Mouse (Mus musculus) mature B cell (primary cell): ENCODE measurements around the gene Gm5741.

ENCODE experiments used
- in situ Hi-C: fragments of 300-500 bp; cut with MboI; formaldehyde crosslinking; loops from 2 replicates; pipeline ENCODE4 v1.14.3; 2019

Gm5741 gene

DNA sequence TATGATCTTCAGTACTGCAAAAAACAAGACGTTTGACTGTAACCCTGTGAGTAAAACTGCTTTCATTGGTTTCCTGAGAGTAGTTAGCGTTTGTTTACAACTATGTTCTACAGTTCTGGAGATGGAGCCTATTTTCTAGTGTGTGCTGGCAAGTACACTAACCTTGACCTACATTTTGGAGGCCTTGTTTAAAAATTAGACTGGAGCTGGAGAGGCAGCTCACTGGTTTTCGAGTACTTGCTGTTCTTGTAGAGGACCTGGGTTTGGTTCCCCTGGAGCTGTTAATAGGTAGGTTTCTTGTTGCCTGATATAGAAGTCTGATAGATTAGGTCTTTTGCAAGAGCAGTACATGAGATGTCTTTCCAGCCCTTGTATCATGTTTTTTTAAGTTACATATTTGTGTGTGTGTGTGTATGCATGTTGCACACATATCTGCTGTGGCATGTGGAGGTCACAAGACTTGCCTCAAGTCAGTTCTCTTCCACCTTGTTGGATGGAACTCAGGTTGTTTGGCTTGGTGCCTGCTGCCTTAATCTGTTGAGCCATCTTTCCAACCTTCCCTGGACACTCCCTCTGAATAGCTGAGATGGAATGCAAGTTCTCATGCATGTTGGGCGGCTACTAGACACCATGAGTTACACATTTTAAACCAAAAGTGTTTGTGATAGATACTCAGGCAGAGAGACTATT lies 35.0 kb downstream of the Gm5741 start:
- in situ Hi-C loops, result no loop called here

DNA sequence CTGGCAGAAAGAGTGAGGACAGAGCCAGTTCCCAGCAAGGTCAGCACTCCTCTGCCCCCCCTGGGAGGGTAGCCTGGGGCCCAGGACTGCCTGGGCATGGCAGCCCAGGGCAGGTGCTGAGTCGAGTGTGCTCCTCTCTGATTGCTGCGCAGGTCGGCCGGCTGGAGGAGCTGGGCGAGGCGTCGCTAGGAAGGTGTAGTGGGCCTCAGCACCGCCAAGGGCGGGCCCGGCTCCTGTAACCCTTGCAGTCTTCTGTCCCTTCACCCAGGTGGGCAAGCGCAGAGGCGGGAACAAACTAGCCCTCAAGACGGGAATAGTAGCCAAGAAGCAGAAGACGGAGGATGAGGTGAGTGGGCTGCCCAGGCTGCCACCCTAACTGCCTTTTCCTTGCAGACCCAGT lies 38.5 kb downstream of the Gm5741 start:
- in situ Hi-C loops, result no loop called here

DNA sequence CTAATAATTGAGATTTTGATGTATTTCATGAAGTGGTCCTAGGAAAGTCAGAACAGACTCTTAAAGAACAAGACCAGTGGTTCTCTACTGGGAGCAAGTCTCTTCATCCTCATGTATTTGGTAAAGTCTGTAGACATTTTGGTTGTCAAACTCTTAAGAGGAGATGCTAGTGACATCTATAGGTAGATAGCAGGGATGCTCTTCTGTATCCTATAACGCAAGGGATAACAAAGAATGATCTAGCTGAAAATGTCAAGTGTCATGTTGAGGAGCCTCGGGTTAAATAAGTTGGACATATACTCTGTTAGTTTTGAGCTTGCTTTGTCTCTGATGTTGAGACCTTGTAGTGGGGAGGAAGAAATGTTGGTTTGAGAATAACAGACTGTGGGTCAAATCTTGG lies 39.9 kb downstream of the Gm5741 start:
- in situ Hi-C loops, result no loop called here

DNA sequence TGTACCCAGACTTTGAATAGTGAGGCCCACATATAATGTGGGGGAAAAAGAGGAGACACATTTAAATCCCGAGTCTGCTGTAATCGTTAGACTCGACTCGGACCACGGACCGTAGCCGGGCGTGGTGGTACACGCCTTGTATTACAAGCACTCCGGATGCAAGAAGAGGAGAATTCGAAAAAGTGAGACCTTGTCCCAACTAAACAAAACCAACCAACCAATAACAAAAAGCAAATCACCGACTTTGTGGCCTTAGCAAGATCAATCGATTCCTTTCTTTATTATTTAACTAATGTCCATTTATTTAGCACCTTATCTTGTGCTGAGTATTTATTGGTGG lies 40.3 kb downstream of the Gm5741 start:
- in situ Hi-C loops, result no loop called here

DNA sequence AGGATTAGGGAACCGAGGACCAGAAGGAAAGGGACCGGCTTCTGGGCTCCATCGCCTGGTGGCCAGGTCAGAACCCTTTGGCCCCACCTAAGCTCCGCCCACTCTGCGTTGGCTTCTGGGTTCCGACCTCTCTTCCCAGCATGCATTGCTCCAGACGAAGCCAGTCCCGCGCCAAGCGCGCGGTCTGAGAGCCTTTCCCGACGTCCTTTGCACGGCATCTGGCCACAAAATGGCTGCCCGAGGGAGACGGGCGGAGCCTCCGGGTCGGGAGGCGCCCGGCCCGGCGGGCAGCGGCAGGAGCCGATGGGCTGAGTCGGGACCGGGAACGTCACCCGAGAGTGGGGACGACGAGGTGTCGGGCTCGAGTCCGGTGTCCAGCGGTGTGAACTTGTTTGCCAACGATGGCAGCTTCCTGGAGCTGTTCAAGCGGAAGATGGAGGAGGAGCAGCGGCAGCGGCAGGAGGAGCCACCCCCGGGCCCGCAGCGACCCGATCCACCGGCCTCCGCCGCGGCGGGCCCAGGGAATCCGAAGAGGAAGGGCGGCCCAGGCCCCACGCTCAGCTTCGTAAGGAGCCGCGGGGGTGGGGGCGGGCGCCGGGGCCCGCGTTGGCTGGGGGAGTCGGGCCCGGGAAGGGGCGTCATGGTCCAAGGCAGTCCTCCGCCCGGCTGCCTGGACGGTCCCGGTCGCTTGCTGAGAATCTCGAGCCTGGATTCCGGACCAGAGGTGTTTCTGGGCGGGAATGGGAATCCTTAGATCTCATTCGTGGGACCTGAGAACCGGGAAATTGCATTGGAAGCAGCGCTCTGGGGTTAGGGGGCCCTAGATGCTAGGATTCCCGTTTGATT lies 40.9 kb downstream of the Gm5741 start, which contains the start of gene Trir:
Gene Trir (plus strand): TSS at position 154 of the 846 bp plus-strand sequence.
- in situ Hi-C loops, result no loop called here

DNA sequence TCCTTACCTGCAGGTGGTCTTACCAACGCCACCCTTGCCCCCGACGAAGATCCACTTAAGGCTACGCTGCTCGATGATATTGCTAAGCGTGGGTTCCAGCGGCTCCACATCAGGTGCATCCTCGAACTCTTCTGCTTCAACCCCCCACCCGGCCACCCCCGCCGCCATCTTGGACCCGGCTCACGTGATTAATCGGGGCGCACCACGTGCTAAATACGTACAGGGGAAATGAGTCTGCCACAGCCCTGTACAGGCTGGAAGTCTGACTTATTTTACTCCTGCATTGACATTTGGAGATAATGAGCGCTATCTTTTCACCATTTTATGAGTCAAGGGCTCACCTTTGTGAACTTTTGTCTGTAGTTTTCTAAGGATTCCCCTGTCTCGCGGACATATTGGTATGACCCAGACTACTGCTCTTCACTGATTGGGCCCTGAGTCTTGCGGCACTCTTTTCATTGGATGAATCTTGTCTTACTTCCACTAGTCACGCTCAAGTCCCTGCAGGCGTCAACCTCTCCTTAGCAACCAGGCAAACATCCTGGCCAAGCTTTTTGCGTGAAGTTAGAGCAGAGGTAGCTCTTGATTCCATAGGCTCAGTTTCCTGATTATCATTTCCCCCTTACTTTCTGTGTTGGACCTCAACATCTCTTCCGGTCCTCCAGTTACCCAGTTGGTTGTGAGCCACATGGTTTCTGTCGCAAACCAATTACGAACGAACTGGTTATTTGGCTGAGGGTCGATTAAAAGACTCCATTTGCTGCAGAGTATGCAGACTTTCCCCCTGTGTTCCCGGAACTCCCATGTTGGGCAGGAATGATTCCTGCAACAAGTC lies 42.5 kb downstream of the Gm5741 start, which contains the start of gene Asna1:
Gene Asna1 (minus strand): TSS at position 184 of the 835 bp plus-strand sequence.
- in situ Hi-C loops, result no loop called here

DNA sequence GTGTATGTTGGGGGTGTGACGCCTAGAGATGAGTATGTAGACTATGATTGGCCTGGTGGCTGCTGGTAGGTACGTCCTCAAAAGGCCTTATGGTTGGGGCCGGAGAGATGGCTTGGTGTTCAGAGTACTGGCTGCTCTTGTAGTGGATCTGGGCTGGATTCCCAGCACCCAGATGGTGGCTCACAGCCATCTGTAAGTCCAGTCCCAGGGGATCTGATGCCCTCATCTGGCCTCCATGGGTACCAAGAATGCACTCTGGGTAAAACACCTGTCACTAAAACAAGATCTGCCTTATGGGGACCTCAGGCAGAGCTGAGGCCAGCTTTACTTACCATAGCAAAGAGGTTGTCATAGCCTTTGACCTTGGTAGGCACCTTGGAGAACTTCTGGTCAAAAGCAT lies 43.9 kb downstream of the Gm5741 start:
- in situ Hi-C loops, result no loop called here

DNA sequence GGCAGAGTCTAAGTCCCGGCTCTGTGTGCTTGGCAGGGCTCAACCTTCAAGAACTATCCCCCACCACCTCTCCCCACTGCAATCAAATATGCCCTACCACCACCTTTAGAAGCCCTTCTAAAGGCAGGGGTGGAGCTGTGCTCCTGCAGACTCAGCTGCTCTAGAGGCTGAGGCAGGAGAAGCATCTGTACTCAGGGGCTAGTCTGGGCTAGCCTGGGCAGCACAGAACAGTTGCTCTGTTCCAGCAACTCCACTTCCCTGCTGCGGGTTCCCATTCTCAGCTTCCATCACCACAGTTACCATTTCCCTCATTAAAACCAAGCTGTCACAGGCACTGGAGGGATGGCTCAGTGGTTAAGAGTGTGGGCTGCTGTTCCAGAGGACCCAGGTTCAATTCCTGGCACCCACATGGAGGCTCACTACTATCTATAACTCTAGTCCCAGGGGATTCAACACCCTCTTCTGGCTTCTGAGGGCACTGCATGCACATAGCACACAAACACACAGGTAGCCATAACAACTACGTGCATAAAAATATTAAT lies 46.2 kb downstream of the Gm5741 start:
- in situ Hi-C loops, result no loop called here
